Mouse (Mus musculus): ENCODE results near the gene Clcn6. TPM values are rescaled to one million over a fixed set of nuclear protein-coding genes. Genes with fewer than 3 reads are reported as not detected.
A peak's percentile ranks its signal among the peaks of the same experiment; 100 is the strongest.

Clcn6 gene
- total RNA-seq, 2 experiments from 2014 or later: 3.5 to 4.7 TPM

- no peak for DNase-seq
Observed at GRCm38 (mm10) chr4:147985205-147986132, 53.2 kb downstream of the Clcn6 start, which contains the start of gene Nppb. Nppb (plus strand) TSS chr4:147985788.

GRCm38 (mm10) chr4:147979441-147979860, 59.2 kb downstream of the Clcn6 start:
- no peak for DNase-seq

DNA sequence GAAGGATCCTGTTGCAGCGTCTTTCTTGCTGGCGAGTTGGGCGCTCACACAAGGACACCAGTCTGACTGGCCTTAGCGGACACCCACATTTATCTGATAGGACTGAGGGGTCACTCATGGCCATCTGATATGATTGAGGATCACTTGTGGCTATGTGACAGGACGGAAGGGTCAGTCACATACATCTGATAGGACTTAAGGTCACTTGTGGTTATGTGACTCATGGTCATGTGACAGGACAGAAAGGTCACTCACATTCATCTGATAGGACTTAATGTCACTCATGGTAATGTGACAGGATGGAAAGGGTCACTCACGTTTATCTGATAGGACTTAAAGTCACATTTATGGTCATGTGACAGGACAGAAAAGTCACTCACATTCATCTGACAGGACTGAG, 60.2 kb downstream of the Clcn6 start:
- DNase-seq: no peak

- DNase-seq: no peak
Observed at GRCm38 (mm10) chr4:147977726-147978125, 60.9 kb downstream of the Clcn6 start.

DNA sequence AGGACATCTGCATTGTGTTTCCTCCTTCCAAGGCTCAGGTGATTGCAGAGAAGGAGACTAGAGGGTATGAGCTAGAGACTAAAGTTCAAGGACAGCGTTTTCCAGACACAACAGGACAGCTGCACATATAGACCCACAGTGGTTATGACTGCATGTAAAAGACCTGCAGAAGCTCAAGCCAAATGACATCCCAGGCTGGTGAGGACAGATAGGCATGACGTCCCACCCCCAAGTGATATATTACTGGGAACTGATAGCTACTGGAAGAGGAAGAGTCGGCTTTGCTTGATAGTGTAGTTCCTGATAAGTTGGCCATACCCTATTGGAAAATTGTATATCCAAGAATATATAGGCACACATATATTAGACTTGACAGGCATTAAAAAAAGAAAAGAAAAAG, 62.4 kb downstream of the Clcn6 start:
- no peak for DNase-seq

DNA sequence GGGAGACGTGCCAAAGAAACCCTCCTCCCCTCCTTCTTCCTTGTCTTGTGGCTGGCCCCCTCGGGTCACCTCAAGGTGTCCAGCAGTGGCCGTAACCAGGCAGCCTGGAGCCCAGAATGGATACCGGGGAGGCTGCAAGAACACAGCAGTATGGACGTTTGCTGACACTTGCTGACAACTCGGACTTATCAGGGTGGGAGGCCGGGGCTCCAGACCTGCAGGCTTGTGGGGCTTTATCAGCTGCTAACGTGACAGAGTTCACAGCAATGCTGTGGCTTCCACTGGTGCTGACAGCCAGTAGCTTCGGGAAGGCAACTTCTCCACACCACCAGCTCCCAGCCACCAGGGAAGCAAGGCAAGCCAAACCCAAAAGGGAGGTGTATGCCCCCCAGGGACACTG, 69.3 kb downstream of the Clcn6 start:
- no peak for DNase-seq

- DNase-seq: no peak
Observed at GRCm38 (mm10) chr4:147968816-147969215, 69.8 kb downstream of the Clcn6 start.

DNA sequence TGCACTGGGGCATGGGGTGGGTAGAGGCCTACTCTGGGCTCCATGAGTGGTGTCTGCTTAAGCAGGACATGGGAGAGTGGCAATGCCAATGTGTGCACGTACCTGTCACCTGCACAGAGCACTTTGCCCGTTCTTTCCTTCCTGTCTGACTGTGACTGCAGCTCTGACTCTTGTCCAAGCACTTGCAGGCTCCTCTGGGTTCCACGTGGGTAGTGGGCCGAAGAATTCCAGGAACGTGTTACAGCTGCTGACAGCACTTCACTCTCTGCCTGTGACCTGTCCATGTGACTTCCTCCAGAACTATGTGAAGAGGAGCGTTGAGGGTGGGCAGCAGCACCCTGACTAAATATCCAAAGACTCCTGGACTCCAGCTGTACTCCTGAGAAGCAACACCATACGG, 72.9 kb downstream of the Clcn6 start:
- DNase-seq: peak; percentile 3

DNA sequence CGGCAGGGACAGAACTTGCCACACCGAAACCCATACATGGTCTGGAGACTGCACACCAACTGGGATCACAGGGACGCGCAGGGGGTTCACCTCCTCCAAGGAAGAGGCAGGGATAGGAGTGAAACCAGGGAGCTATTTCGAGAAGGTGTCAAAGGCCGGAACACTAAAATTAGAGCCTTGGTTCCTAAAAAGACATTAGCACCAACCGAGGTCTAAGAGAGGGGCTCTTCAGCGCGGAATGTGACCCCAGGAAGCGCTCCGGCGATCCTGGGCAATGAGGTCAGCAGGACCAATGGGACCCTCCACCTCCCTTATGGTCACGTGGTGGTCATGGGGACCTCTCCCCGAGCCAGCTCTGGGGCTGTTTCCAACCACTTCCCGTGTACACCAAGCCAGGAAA, 75.0 kb downstream of the Clcn6 start:
- no peak for DNase-seq

DNA sequence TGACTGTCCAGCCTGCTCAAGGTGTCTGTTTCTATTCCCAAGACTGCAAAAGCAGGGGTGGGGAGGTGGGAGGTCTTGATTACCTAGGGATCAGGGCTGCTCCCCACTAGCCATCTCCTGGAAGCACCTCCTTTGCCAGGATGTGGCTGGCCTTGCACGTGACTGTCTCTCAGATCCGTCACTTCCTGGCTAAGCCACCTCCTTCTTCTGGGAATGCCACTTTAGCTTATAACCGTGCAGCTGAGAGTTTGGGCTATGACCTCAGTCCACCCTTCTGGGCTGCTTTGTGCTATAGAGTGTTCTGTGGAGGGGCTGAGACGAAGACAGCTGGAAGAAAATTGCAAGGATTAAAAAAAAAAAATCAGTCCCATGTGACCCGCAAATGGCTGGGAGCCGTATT, 75.8 kb downstream of the Clcn6 start:
- DNase-seq: no peak

DNA sequence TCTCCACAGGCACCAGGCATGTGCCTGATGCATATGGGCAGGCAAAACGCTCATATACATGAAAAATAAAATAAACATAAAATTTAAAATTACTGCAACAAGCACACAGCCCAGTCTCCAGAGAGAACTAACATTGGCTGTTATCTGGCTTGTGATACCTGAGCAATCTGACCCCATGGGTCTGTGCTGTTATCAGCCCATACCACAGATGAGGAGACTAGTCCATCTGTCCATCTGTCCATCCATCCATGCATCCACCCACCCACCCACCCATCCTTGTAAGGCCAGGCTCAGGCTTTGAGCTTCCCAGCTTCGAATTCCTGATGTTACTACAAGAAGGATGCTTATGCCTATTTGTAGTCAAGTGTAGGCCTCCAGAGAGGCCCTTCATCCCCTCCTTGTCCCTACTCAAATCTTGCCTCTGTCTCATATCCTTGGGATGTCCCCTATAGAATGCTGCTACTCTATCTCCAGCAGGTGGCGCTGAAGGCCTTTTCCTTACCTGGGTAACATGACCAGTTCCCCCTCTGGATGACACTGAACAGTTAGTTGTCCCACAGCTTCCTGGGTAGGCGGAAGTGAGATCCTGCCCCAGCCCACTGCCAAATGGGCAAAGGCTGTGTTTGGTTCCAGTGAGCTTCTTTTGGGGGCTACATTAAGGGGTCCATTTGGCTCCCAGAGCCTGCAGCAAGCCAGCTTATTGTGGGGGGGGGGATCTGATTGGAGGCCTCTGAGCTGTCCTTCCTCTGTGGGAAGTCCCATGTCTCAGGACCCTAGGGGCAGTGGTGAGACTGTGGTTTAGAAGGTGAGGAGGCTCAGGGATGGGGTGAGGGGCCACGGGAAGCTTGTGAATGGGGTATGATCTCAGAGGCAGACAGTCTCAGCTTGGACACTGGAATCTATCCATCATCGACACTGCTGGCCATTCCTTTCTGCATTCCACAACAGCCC, 78.5 kb downstream of the Clcn6 start:
- DNase-seq: no peak

DNA sequence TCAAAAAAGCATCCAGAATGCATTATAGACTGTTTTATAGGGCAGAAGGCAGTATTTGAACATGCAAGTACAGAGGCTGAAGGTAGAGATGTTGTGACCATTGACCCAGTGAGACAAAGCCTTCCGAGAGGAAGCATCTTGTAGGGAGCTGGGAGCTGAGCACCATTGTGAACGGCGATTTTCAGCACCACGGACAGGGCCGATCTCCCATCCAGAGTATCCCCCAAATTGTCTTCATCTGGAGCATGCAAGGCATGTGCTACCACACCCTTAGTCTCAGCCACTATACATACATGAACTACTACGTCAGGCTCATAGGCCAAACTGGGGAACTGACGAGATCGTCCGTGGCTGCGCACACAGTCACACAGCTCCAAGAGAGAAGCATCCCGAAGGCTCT, 81.5 kb downstream of the Clcn6 start:
- peak; percentile 2 for DNase-seq

Other genes with a start within 250 kb of the Clcn6 start
- under 1 TPM; 0.84 to 0.99 TPM for gene Zfp984, start 229.0 kb downstream of the Clcn6 start, total RNA-seq (2021)
- gene Zfp933, start 190.5 kb downstream of the Clcn6 start, total RNA-seq (2021): 1 to 10 TPM; 8.1 to 8.2 TPM
- 1 to 10 TPM; 4.3 to 4.4 TPM for gene Miip, start 170.0 kb downstream of the Clcn6 start, total RNA-seq (2021)
- gene Fv1, start 169.8 kb downstream of the Clcn6 start, total RNA-seq (2021): 1 to 10 TPM; 4.7 to 5.5 TPM
- 100 to 1,000 TPM; 346 to 413 TPM for gene Mfn2, start 134.1 kb downstream of the Clcn6 start, total RNA-seq (2021)
- 10 to 100 TPM; 25.2 to 28.9 TPM for gene Plod1, start 102.1 kb downstream of the Clcn6 start, total RNA-seq (2021)
- gene 2510039O18Rik, start 97.9 kb downstream of the Clcn6 start, total RNA-seq (2021): 10 to 100 TPM; 19.1 to 20.0 TPM
- gene Nppb, start 53.0 kb downstream of the Clcn6 start, total RNA-seq (2021): not detected
- gene Nppa, start 38.1 kb downstream of the Clcn6 start, total RNA-seq (2021): not detected
- gene Mthfr, start 256 bp upstream of the Clcn6 start, total RNA-seq (2021): 1 to 10 TPM; 6.8 to 9.4 TPM
- 10 to 100 TPM; 10.9 to 16.2 TPM for gene Agtrap, start 49.2 kb upstream of the Clcn6 start, total RNA-seq (2021)
- 10 to 100 TPM; 10.2 to 11.0 TPM for gene Mad2l2, start 91.6 kb upstream of the Clcn6 start, total RNA-seq (2021)
- gene Draxin, start 91.9 kb upstream of the Clcn6 start, total RNA-seq (2021): not detected
- gene Fbxo6, start 113.3 kb upstream of the Clcn6 start, total RNA-seq (2021): 10 to 100 TPM; 28.8 to 29.8 TPM
- 1 to 10 TPM; 6.4 to 7.1 TPM for gene Fbxo44, start 121.7 kb upstream of the Clcn6 start, total RNA-seq (2021)
- gene Fbxo2, start 121.8 kb upstream of the Clcn6 start, total RNA-seq (2021): under 1 TPM in 1 of 2 experiments, not detected in 1; 0.28 TPM
- gene Disp3, start 249.1 kb upstream of the Clcn6 start, total RNA-seq (2021): under 1 TPM in 1 of 2 experiments, not detected in 1; 0.32 TPM

Measured in gastrocnemius, postnatal 25 days (tissue).